Mouse (Mus musculus) ovary, postnatal 10 days (tissue): ENCODE results near the gene BC052040.

ENCODE experiments used
- DNase-seq: peaks from one replicate; pipeline ENCODE4 v3.0.0; 2022; ENCODE audit warnings: low spot score

The BC052040 gene

GRCm38 (mm10) chr2:115601280-115601679, 19.8 kb downstream of the BC052040 start:
- DNase-seq: no peak

- DNase-seq: no peak
Observed at GRCm38 (mm10) chr2:115602116-115602515, 20.6 kb downstream of the BC052040 start.

GRCm38 (mm10) chr2:115604132-115604531, 22.6 kb downstream of the BC052040 start:
- no peak for DNase-seq

GRCm38 (mm10) chr2:115605829-115606336, 24.4 kb downstream of the BC052040 start:
- DNase-seq: no peak

- DNase-seq: no peak
Observed at GRCm38 (mm10) chr2:115609020-115609419, 27.5 kb downstream of the BC052040 start.

GRCm38 (mm10) chr2:115610092-115610491, 28.6 kb downstream of the BC052040 start:
- DNase-seq: no peak

- DNase-seq: no peak
Observed at GRCm38 (mm10) chr2:115610503-115610902, 29.0 kb downstream of the BC052040 start.

GRCm38 (mm10) chr2:115613830-115614520, 32.5 kb downstream of the BC052040 start:
- no peak for DNase-seq

GRCm38 (mm10) chr2:115628471-115628870, 47.0 kb downstream of the BC052040 start:
- no peak for DNase-seq

GRCm38 (mm10) chr2:115631031-115631434, 49.5 kb downstream of the BC052040 start:
- no peak for DNase-seq

- DNase-seq: no peak
Observed at GRCm38 (mm10) chr2:115631826-115632225, 50.3 kb downstream of the BC052040 start.

GRCm38 (mm10) chr2:115650203-115650602, 68.7 kb downstream of the BC052040 start:
- no peak for DNase-seq

- DNase-seq: no peak
Observed at GRCm38 (mm10) chr2:115659712-115660111, 78.2 kb downstream of the BC052040 start.

- no peak for DNase-seq
Observed at GRCm38 (mm10) chr2:115660213-115661120, 79.0 kb downstream of the BC052040 start.

- DNase-seq: no peak
Observed at GRCm38 (mm10) chr2:115667516-115667915, 86.0 kb downstream of the BC052040 start.

- DNase-seq: no peak
Observed at GRCm38 (mm10) chr2:115673054-115673660, 91.6 kb downstream of the BC052040 start.

GRCm38 (mm10) chr2:115678786-115679185, 97.3 kb downstream of the BC052040 start:
- DNase-seq: no peak

GRCm38 (mm10) chr2:115685250-115685649, 103.7 kb downstream of the BC052040 start:
- no peak for DNase-seq

GRCm38 (mm10) chr2:115687612-115688011, 106.1 kb downstream of the BC052040 start:
- DNase-seq: no peak

GRCm38 (mm10) chr2:115688282-115688681, 106.8 kb downstream of the BC052040 start:
- DNase-seq: no peak

GRCm38 (mm10) chr2:115693841-115694240, 112.3 kb downstream of the BC052040 start:
- DNase-seq: no peak

- DNase-seq: no peak
Observed at GRCm38 (mm10) chr2:115694386-115694785, 112.9 kb downstream of the BC052040 start.
